Mouse (Mus musculus) CH12.LX (cell line): Measurements from ENCODE around the gene Hcrt. TPM values are rescaled to one million over a fixed set of nuclear protein-coding genes. Genes with fewer than 3 reads are reported as not detected.

Experiments
- DNase-seq: peaks from one replicate; pipeline ENCODE4 v3.0.0-alpha.2; 2013; ENCODE audit errors: extremely low read depth
- H3K27ac ChIP-seq: 2 replicates; pipeline ENCODE4 v1.5.1; 2012; ENCODE audit warnings: low read depth, mild to moderate bottlenecking, control low read depth, moderate library complexity; ENCODE audit not compliant: insufficient read depth
- H3K27me3 ChIP-seq: replicated peaks from 2 replicates; pipeline ENCODE3; 2012; ENCODE audit warnings: inconsistent platforms
- H3K36me3 ChIP-seq, 2 experiments: replicated peaks in 1 of 2; 2 replicates each; pipeline versions ENCODE3 to v1.6.1; 2012; ENCODE audit warnings: inconsistent platforms in 1 of 2, low read length in 1 of 2, mild to moderate bottlenecking in 1 of 2, mixed read lengths in 1 of 2, moderate library complexity in 1 of 2; ENCODE audit not compliant: control insufficient read depth in 1 of 2, insufficient read depth in 1 of 2
- H3K4me1 ChIP-seq, 2 experiments: 2 replicates each; pipeline ENCODE4 v1.6.1; 2012; ENCODE audit warnings: inconsistent platforms in 1 of 2, moderate library complexity in 1 of 2; ENCODE audit not compliant: insufficient read depth in 2 of 2, control insufficient read depth in 1 of 2
- H3K4me2 ChIP-seq: 2 replicates; pipeline ENCODE4 v1.6.1; 2012; ENCODE audit warnings: low read depth, mild to moderate bottlenecking, control low read depth; ENCODE audit not compliant: poor library complexity, insufficient read depth, severe bottlenecking
- H3K4me3 ChIP-seq, 3 experiments: fragments of 150-350 bp in 1 of 3; sonication (generic) in 1 of 3; replicated peaks in 1 of 3; 2 replicates each; pipeline versions ENCODE3 to v1.5.1; 2011 to 2012; ENCODE audit warnings: low read depth in 2 of 3, low read length in 2 of 3, mild to moderate bottlenecking in 2 of 3, moderate library complexity in 2 of 3, control low read depth in 1 of 3, improper control_type of control experiment in 1 of 3, inconsistent platforms in 1 of 3, mixed read lengths in 1 of 3; ENCODE audit not compliant: poor library complexity in 1 of 3
- H3K79me2 ChIP-seq: replicated peaks from 2 replicates; pipeline ENCODE4 v1.6.1; 2012; ENCODE audit warnings: mild to moderate bottlenecking, moderate library complexity; ENCODE audit not compliant: control insufficient read depth, poor library complexity, insufficient read depth, severe bottlenecking; ENCODE audit errors: extremely low read depth
- H3K9ac ChIP-seq: 2 replicates; pipeline ENCODE4 v1.6.1; 2012; ENCODE audit warnings: low read depth, mild to moderate bottlenecking, control low read depth, moderate library complexity; ENCODE audit not compliant: insufficient read depth
- H3K9me3 ChIP-seq: replicated peaks from 2 replicates; pipeline ENCODE3; 2012; ENCODE audit warnings: low read length, inconsistent platforms, mixed read lengths
- CHD2 ChIP-seq: IDR thresholded peaks from 2 replicates; pipeline ENCODE4 v1.6.1; 2011; ENCODE audit warnings: low read length, improper control_type of control experiment
- CTCF ChIP-seq, 2 experiments: IDR thresholded peaks in 1 of 2; conservative IDR thresholded peaks in 1 of 2; 2 replicates each; pipeline ENCODE4 v1.5.1; 2011 to 2012; ENCODE audit warnings: low read depth in 2 of 2, low read length in 2 of 2, improper control_type of control experiment in 1 of 2, inconsistent platforms in 1 of 2, mild to moderate bottlenecking in 1 of 2, moderate library complexity in 1 of 2
- ETS1 ChIP-seq: conservative IDR thresholded peaks from 2 replicates; pipeline ENCODE4 v1.6.1; 2012; ENCODE audit warnings: low read depth, mild to moderate bottlenecking, inconsistent platforms, low read length, improper control_type of control experiment, moderate library complexity
- HCFC1 ChIP-seq: IDR thresholded peaks from 2 replicates; pipeline ENCODE4 v1.6.1; 2012; ENCODE audit warnings: low read depth, mild to moderate bottlenecking, inconsistent platforms, low read length, improper control_type of control experiment
- JUND ChIP-seq: conservative IDR thresholded peaks from 2 replicates; pipeline ENCODE4 v1.6.1; 2011; ENCODE audit warnings: low read depth, low read length, improper control_type of control experiment
- MEF2A ChIP-seq: IDR thresholded peaks from 2 replicates; pipeline ENCODE4 v1.6.1; 2014; ENCODE audit warnings: low read depth, mild to moderate bottlenecking, inconsistent platforms, low read length, improper control_type of control experiment, borderline replicate concordance
- POLR2A ChIP-seq: IDR thresholded peaks from 2 replicates; pipeline ENCODE4 v1.6.1; 2011; ENCODE audit warnings: low read depth, mild to moderate bottlenecking, improper control_type of control experiment, low read length
- RAD21 ChIP-seq: IDR thresholded peaks from 2 replicates; pipeline ENCODE4 v1.6.1; 2011; ENCODE audit warnings: low read depth, mild to moderate bottlenecking, low read length, improper control_type of control experiment, moderate library complexity
- RCOR1 ChIP-seq: conservative IDR thresholded peaks from 2 replicates; pipeline ENCODE4 v1.6.1; 2012; ENCODE audit warnings: low read depth, mild to moderate bottlenecking, inconsistent platforms, low read length, improper control_type of control experiment
- SIN3A ChIP-seq: IDR thresholded peaks from 2 replicates; pipeline ENCODE4 v1.6.1; 2012; ENCODE audit warnings: low read length, improper control_type of control experiment, inconsistent platforms
- SMC3 ChIP-seq: IDR thresholded peaks from 2 replicates; pipeline ENCODE4 v1.6.1; 2011; ENCODE audit warnings: low read depth, low read length, improper control_type of control experiment
- TBP ChIP-seq: conservative IDR thresholded peaks from 2 replicates; pipeline ENCODE4 v1.6.1; 2011; ENCODE audit warnings: low read depth, low read length, improper control_type of control experiment
- USF1 ChIP-seq: IDR thresholded peaks from 2 replicates; pipeline ENCODE4 v1.6.1; 2014; ENCODE audit warnings: low read depth, mild to moderate bottlenecking, inconsistent platforms, low read length, improper control_type of control experiment
- ZC3H11A ChIP-seq: IDR thresholded peaks from 2 replicates; pipeline ENCODE4 v1.6.1; 2012; ENCODE audit warnings: low read depth, mild to moderate bottlenecking, inconsistent platforms, low read length, improper control_type of control experiment
- ZNF384 ChIP-seq: IDR thresholded peaks from 2 replicates; pipeline ENCODE4 v1.6.1; 2012; ENCODE audit warnings: low read depth, low read length, improper control_type of control experiment, inconsistent platforms
- dilution Hi-C: fragments of 300-500 bp; cut with MboI; formaldehyde crosslinking; loops from 2 replicates; pipeline ENCODE4 v1.14.3; 2020; ENCODE audit warnings: low sequenced_read_pairs; ENCODE audit not compliant: extremely low pct_unique_long_range_greater_than_20kb, extremely low pct_ligation_motif_present
- in situ Hi-C: fragments of 300-500 bp; cut with MboI; formaldehyde crosslinking; loops from 3 replicates; pipeline ENCODE4 v1.14.3; 2019; ENCODE audit warnings: low sequenced_read_pairs, low pct_ligation_motif_present, low pct_unique_long_range_greater_than_20kb, mixed read lengths
- polyA plus RNA-seq: library from polyadenylated mRNA; unstranded; fragments of >175 nt; gene quantifications from 2 replicates; pipeline ENCODE4 v1.2.1, GENCODE M21; 2012; ENCODE audit warnings: low read depth; ENCODE audit not compliant: insufficient read length
- total RNA-seq, 2 experiments: library from RNA; depleted of rRNA; stranded (reverse); fragments of 300-350 nt in 1 of 2; fragments of >200 nt in 1 of 2; gene quantifications; 2 replicates each; pipeline ENCODE4 v1.2.3; 2012 to 2014

Gene Hcrt
- total and polyA plus RNA-seq, 3 experiments = not detected

DNA sequence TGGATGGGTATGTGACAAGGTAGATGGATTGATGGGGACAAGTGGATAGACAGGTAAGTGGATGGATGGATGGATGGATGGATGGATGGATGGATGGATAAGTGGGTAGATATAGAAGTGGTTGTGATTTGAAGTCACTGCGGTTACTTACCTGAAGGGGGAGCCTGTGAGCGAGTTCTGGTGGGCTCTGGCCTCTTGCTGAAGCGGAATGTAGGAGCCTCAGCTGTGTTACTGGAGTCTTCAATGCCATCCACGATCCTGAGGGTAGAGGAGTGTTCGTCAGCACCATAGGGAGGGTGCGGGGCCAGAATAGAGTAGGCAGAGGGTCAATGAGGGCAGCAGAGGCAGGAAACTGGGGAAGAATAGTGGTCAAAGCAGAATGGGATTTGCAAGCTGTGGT lies 17.6 kb downstream of the Hcrt start:
- H3K4me3 ChIP-seq = no peak overlapping the region
- TF ChIP-seq ZC3H11A = 0 out of 2 replicates have a peak, but pooled peaks have one; percentile 3
- TF ChIP-seq SMC3 = peak; percentile 91
- TF ChIP-seq CHD2 = peak; percentile 22; the same call in 1 of the 2 replicates
- TF ChIP-seq USF1 = no peak
- TF ChIP-seq MEF2A = no peak
- TF ChIP-seq CTCF (conservative IDR thresholded peaks at IDR 0.05 in 1 of 2, IDR thresholded peaks at IDR 0.05 in 1 of 2; ENCODE audit: low read depth in 2 of 2, low read length in 2 of 2) = peak; percentile 73 to 89
- peak; percentile 76 for TF ChIP-seq RAD21
- H3K27me3 ChIP-seq = no peaks in the 10 kb centered on the region
- H3K4me2 ChIP-seq = no peak overlapping the region
- peaks cover 14 to 85% of the 10 kb centered on the region in 2 experiments for H3K36me3 ChIP-seq
- dilution Hi-C loops (no loop called here), in situ Hi-C loops (no loop called here)
- 0 out of 4 replicates have a peak, but pooled peaks cover 0 to 3% of the 10 kb centered on the region in 2 experiments for H3K4me1 ChIP-seq
- peak; percentile 80 for DNase-seq
- H3K27ac ChIP-seq = no peak overlapping the region
- no peak overlapping the region for H3K9ac ChIP-seq
- H3K79me2 ChIP-seq = no peaks in the 10 kb centered on the region
- H3K9me3 ChIP-seq = no peaks in the 10 kb centered on the region

DNA sequence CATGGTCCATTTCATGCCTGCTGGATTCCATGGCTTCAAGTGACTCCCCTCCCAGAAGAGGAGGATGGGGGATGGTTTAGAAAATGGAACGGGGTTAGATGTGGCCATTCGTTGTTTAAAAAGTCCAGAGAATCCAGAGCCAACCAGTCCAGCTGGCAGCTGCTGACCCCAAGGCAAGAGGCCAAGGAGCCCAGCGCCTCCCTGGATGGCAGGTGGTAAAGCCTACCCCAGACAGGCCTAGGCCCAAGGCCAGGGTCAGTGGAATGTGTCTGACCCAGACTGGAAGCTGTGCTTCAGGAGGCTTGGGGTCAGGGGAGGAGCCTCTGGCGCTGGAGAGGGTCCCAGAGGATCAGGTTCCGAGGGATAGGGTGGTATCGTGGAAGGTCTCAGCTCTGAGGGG lies 21.4 kb downstream of the Hcrt start:
- peaks cover 3 to 17% of the 10 kb centered on the region in 2 experiments; a peak in 3 of 4 replicates for H3K4me1 ChIP-seq
- no peak for DNase-seq
- TF ChIP-seq MEF2A = no peak
- TF ChIP-seq POLR2A = no peak
- TF ChIP-seq SMC3 = no peak
- no peak for TF ChIP-seq RAD21
- TF ChIP-seq SIN3A = no peak
- no peak for TF ChIP-seq JUND
- no peak for TF ChIP-seq TBP
- TF ChIP-seq ETS1 = no peak
- TF ChIP-seq RCOR1 = no peak
- no peaks in the 10 kb centered on the region for H3K27me3 ChIP-seq
- no peak overlapping the region for H3K4me3 ChIP-seq
- in situ Hi-C loops (no loop called here), dilution Hi-C loops (no loop called here)
- no peak overlapping the region for H3K9ac ChIP-seq
- no peak overlapping the region for H3K27ac ChIP-seq
- peaks cover 6 to 52% of the 10 kb centered on the region in 2 experiments for H3K36me3 ChIP-seq
- no peak overlapping the region for H3K4me2 ChIP-seq
- H3K79me2 ChIP-seq = peaks cover 16% of the 10 kb centered on the region
- H3K9me3 ChIP-seq = no peaks in the 10 kb centered on the region

DNA sequence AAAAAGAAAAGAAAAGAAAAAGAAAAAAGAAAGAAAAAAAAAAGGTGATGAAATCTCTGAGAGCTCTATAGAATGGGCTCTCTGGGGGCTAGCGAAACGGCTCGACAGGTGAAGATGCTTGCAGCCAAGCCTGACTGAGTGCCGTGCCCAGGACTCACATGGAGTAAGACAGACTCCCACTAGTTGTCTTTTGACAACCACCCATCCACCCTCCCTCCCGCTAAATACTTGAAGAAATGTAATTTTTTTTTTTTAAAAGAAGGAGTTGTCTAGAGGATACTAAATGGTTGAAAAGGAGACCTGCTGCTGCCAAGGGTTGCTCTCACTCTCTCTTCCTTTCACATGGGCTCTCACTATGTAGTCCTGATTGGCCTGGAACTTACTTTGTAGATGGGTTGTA lies 24.0 kb downstream of the Hcrt start:
- H3K4me3 ChIP-seq = peak overlapping the region in 2 of 3 experiments; percentile 51 to 75
- in situ Hi-C loops = no loop called here
- peaks cover 5 to 28% of the 10 kb centered on the region in 2 experiments for H3K4me1 ChIP-seq
- H3K79me2 ChIP-seq = peaks cover 41% of the 10 kb centered on the region
- no peaks in the 10 kb centered on the region for H3K9me3 ChIP-seq
- H3K27me3 ChIP-seq = no peaks in the 10 kb centered on the region
- dilution Hi-C loops = no loop called here
- peak overlapping the region; percentile 12 for H3K4me2 ChIP-seq
- TF ChIP-seq HCFC1 = no peak
- peak; percentile 26; the same call in 1 of the 2 replicates for TF ChIP-seq ZNF384
- TF ChIP-seq, all 38 proteins: peak for 1
- DNase-seq = no peak
- Histone ChIP-seq H3K27ac (no peak overlapping the region), H3K36me3 (peaks cover 0 to 37% of the 10 kb centered on the region in 2 experiments), H3K9ac (peak overlapping the region; percentile 50)
